In the genomic region with DNA sequence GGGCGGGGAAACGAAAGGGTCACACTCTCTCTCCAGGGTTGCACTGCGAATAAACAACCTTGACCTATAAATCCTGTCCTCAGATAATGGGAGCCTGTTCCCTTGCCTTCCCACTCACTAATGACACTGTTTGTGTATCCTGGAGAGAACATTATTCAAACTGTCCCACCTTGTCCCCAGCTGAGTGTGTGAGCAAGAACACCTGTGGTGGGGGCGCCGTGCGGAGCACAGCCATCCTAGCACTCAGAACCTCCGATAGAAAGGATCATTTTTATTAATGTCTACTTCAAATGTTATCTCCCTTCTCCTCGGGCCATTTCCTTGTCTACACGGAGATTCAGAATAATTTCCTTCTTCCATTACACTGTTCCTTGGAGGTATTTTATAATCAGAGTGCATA, we compare ENCODE assay signal across 14 mouse cellular contexts.
"Had no signal": no experiment of that assay in that cellular context is flagged by ENCODE, and none has a peak within 500 bp of the region (broad histone marks: within the 10 kb centered on the region; RNA-seq: fewer than 3 reads in every experiment).

No protein-coding gene starts in this region.

- H3K36me3 ChIP-seq: limb, embryonic 13.5 days; midbrain, embryonic 13.5 days; neural tube, embryonic 12.5 days had no signal

- H3K4me2 ChIP-seq: limb, embryonic 13.5 days; midbrain, embryonic 13.5 days; neural tube, embryonic 12.5 days had no signal

- H3K4me3 ChIP-seq: layer of hippocampus, adult 2 months; limb, embryonic 13.5 days; midbrain, embryonic 13.5 days; neural tube, embryonic 12.5 days had no signal

- H3K4me1 ChIP-seq: limb, embryonic 13.5 days; midbrain, embryonic 13.5 days; neural tube, embryonic 12.5 days had no signal

- H3K27me3 ChIP-seq: limb, embryonic 13.5 days; midbrain, embryonic 13.5 days; neural tube, embryonic 12.5 days had no signal

- H3K9ac ChIP-seq: limb, embryonic 13.5 days; liver, embryonic 14.5 days; midbrain, embryonic 13.5 days; neural tube, embryonic 12.5 days had no signal

- DNase-seq: kidney, adult 9 months; kidney, postnatal 36 days; left cerebral cortex, postnatal 4 days; lung, adult 18-20 months; retina, postnatal 1 day; right cerebral cortex, postnatal 4 days; spleen, adult 18-20 months; thymus, adult 2 months; thymus, postnatal 25 days had no signal

- H3K27ac ChIP-seq: layer of hippocampus, adult 2 months; limb, embryonic 13.5 days; liver, embryonic 14.5 days; midbrain, embryonic 13.5 days; neural tube, embryonic 12.5 days had no signal

- H3K9me3 ChIP-seq: limb, embryonic 13.5 days; midbrain, embryonic 13.5 days; neural tube, embryonic 12.5 days had no signal

- ATAC-seq: midbrain, embryonic 13.5 days had no signal
